Mouse (Mus musculus): ENCODE measurements around the gene Elk1. TPM values are rescaled to one million over a fixed set of nuclear protein-coding genes. Genes with fewer than 3 reads are reported as not detected.

Gene Elk1
- polyA plus RNA-seq, 1 experiment from 2014 or later = 7.1 TPM

Other genes starting within 250 kb of the Elk1 start
- 33.6 and 34.5 TPM in 2 replicates for gene Usp11, start 246.7 kb downstream of the Elk1 start, polyA plus RNA-seq (2014; fragmentation: Nextera tagmentation; extraction: Ambion mirVana)
- gene Araf, start 152.8 kb downstream of the Elk1 start, polyA plus RNA-seq (2014; fragmentation: Nextera tagmentation; extraction: Ambion mirVana) = 95.2 and 95.7 TPM in 2 replicates
- 32.3 and 33.8 TPM in 2 replicates for gene Timp1, start 80.4 kb downstream of the Elk1 start, polyA plus RNA-seq (2014; fragmentation: Nextera tagmentation; extraction: Ambion mirVana)
- gene Syn1, start 29.6 kb downstream of the Elk1 start, polyA plus RNA-seq (2014; fragmentation: Nextera tagmentation; extraction: Ambion mirVana) = 0.08 and 0.38 TPM in 2 replicates
- gene Cfp, start 19.1 kb downstream of the Elk1 start, polyA plus RNA-seq (2014; fragmentation: Nextera tagmentation; extraction: Ambion mirVana) = 2.5 and 4.3 TPM in 2 replicates
- gene Uxt, start 11.4 kb upstream of the Elk1 start, polyA plus RNA-seq (2014; fragmentation: Nextera tagmentation; extraction: Ambion mirVana) = 51.1 and 52.6 TPM in 2 replicates
- 4.0 and 4.8 TPM in 2 replicates for gene Zfp182, start 111.7 kb upstream of the Elk1 start, polyA plus RNA-seq (2014; fragmentation: Nextera tagmentation; extraction: Ambion mirVana)
- not detected in 2 replicates for gene Spaca5, start 117.8 kb upstream of the Elk1 start, polyA plus RNA-seq (2014; fragmentation: Nextera tagmentation; extraction: Ambion mirVana)
- gene Zfp300, start 138.9 kb upstream of the Elk1 start, polyA plus RNA-seq (2014; fragmentation: Nextera tagmentation; extraction: Ambion mirVana) = 0.92 and 1.1 TPM in 2 replicates
- gene Ssxa1, start 165.2 kb upstream of the Elk1 start, polyA plus RNA-seq (2014; fragmentation: Nextera tagmentation; extraction: Ambion mirVana) = not detected in 2 replicates
- gene Gm21876, start 225.0 kb upstream of the Elk1 start, polyA plus RNA-seq (2014; fragmentation: Nextera tagmentation; extraction: Ambion mirVana) = not detected in 2 replicates